Mouse (Mus musculus) heart, postnatal 0 days (tissue): Measurements from ENCODE around the gene Rnaset2a.
"Not testable (repeated sequence)": the region's sequence is repeated elsewhere in the genome, so short reads cannot be mapped to it uniquely, and the experiment has no call there.

Source experiments
- CTCF ChIP-seq: IDR thresholded peaks from 2 replicates; pipeline ENCODE4 v1.5.1; 2016; ENCODE audit warnings: antibody characterized with exemption, control low read depth, low read depth
- EP300 ChIP-seq: IDR thresholded peaks from 2 replicates; pipeline ENCODE4 v1.6.1; 2016; ENCODE audit warnings: antibody characterized with exemption, low read depth

- not testable (repeated sequence) for TF ChIP-seq CTCF, EP300
These were observed at the start of gene Rnaset2a, which contains the start of gene Gm49673 for GRCm38 (mm10) chr17:8147439-8148316.
